Mouse (Mus musculus): ENCODE data around the gene Pgk2. TPM values are rescaled to one million over a fixed set of nuclear protein-coding genes. Genes with fewer than 3 reads are reported as not detected.
"Not testable (repeated sequence)": the region's sequence is repeated elsewhere in the genome, so short reads cannot be mapped to it uniquely, and the experiment has no call there.

The Pgk2 gene
- polyA plus RNA-seq (2016; fragmentation: Nextera tagmentation; extraction: Ambion mirVana) = not detected in 2 replicates

DNA sequence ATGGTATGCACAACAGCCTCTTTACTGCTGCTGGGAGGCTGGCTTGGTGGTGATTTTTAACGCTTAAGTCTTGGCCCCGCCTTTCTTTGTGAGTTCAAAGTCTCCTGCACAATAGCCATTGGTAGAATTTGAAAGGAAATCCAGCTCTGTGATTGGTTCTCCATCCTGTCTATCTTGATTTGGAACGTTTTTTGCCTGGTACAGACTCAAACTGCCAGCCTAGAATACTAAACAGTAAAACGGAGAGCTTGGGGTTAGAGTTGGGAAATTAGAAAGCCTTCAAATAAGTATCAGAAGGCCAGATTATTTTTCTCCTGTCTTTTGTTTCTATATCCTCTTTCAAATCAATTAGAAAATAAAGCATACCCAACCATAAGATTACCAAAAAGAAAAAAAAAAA lies at the start of gene Pgk2:
TSS of gene Pgk2 (minus strand) at position 101 of the 400 bp plus-strand sequence.
- no peak for DNase-seq (ENCODE audit: low spot score)
- Histone ChIP-seq H3K9me3 (no peaks in the 10 kb centered on the region), H3K4me3 (no peak within 1 kb of the TSS), H3K27me3 (ENCODE audit: insufficient read depth, poor library complexity, severe bottlenecking) (no peaks in the 10 kb centered on the region), H3K4me1 (replicated peaks) (no peaks in the 10 kb centered on the region), H3K27ac (no peak within 1 kb of the TSS), H3K36me3 (no peaks in the 10 kb centered on the region)
- 72% methylated on average over 4 of the region's 4 CpGs for WGBS

GRCm38 (mm10) chr17:40252487-40252886 lies 44.0 kb upstream of the Pgk2 start:
- H3K36me3 ChIP-seq = no peaks in the 10 kb centered on the region
- no peak overlapping the region for H3K4me3 ChIP-seq
- no peaks in the 10 kb centered on the region for H3K27me3 ChIP-seq (ENCODE audit: insufficient read depth, poor library complexity, severe bottlenecking)
- no peaks in the 10 kb centered on the region for H3K4me1 ChIP-seq (replicated peaks)
- no peak for DNase-seq (ENCODE audit: low spot score)
- H3K9me3 ChIP-seq = no peaks in the 10 kb centered on the region
- 73% methylated on average over 1 of the region's 1 CpGs for WGBS
- no peak overlapping the region for H3K27ac ChIP-seq

DNA sequence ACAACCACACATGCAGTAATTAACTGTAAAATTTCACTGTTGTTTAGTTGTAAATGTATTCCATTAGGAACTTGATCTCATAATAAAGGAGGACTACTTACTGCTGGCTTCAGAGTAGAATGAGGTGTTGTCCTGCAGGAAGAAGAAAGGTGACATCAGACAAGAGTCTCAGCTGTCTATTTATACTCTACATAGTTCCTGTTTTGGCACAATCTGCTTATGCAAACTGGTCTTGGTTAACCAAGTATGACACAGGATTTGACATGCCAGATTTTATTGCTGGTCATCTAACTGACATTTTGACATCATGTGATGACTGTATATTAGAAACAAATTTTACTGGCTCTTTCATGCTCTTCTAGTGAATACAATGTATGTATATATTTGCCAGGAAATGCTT lies 33.7 kb upstream of the Pgk2 start, which contains the start of gene Crisp3:
TSS of gene Crisp3 (minus strand) at position 154 of the 400 bp plus-strand sequence.
- H3K27me3 ChIP-seq (ENCODE audit: insufficient read depth, poor library complexity, severe bottlenecking) = no peaks in the 10 kb centered on the region
- no peak within 1 kb of the TSS for H3K27ac ChIP-seq
- H3K36me3 ChIP-seq = no peaks in the 10 kb centered on the region
- no peak within 1 kb of the TSS for H3K4me3 ChIP-seq
- H3K4me1 ChIP-seq (replicated peaks) = no peaks in the 10 kb centered on the region
- H3K9me3 ChIP-seq = no peaks in the 10 kb centered on the region
- no peak for DNase-seq (ENCODE audit: low spot score)

DNA sequence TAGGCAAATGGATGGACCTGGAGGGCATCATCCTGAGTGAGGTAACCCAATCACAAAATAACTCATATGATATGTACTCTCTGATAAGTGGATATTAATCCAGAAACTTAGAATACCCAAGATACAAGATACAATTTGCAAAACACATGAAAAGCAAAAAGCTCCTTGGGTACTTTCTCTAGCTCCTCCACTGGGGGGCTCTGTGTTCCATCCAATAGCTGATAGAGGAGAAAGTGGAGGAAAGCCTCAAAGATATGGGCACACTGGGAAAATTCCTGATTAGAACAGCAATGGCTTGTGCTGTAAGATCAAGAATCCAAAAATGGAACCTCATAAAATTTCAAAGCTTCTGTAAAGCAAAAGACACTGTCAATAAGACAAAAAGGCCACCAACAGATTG lies 6.6 kb downstream of the Pgk2 start:
- not testable (repeated sequence) for H3K27me3 ChIP-seq (ENCODE audit: insufficient read depth, poor library complexity, severe bottlenecking)

DNA sequence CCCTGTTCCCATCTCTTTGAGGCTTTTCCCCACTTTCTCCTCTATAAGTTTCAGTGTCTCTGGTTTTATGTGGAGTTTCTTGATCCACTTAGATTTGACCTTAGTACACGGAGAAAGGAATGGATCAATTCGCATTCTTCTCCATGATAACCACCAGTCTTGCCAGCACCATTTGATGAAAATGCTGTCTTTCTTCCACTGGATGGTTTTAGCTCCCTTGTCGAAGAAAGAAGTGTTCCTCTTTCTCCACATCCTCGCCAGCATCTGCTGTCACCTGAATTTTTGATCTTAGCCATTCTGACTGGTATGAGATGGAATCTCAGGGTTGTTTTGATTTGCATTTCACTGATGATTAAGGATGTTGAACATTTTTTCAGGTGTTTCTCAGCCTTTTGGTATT lies 18.2 kb downstream of the Pgk2 start:
- H3K4me1 ChIP-seq (replicated peaks); H3K4me3 ChIP-seq; H3K36me3 ChIP-seq; H3K27ac ChIP-seq; H3K9me3 ChIP-seq; DNase-seq (ENCODE audit: low spot score); H3K27me3 ChIP-seq (ENCODE audit: insufficient read depth, poor library complexity, severe bottlenecking): not testable (repeated sequence)
- 88% methylated on average over 4 of the region's 4 CpGs for WGBS

More for the DNA sequence above, 6.6 kb downstream of the Pgk2 start:
- not testable (repeated sequence) for DNase-seq (ENCODE audit: low spot score); H3K4me1 ChIP-seq (replicated peaks); H3K9me3 ChIP-seq; H3K27ac ChIP-seq; H3K4me3 ChIP-seq; H3K36me3 ChIP-seq

DNA sequence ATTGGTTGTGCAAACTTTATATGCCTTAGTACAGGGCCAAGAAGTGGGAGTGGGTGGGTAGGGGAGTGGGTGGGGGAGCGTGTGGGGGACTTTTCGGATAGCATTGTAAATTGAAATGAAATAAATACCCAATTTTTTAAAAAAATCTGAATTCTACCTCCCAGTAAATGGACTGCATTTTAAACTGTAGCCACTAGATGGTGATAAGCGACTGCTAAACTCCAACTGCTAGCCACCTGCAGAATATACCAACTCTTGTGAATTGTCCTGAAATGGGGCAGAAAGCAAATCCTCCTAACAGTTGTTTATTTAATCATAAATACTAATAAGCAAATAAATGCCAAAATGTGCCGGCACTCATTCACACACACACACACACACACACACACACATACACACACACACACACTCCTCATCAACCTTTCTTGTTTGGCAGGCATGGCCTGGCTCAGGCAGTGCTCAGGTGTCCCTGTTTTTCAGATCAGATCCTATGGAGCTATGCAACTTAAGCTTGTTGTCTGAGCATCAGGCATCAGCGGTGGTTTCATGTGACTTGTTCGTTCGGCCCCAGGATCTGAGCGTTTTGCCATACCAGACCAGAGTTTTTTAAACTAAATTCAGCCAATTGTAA lies 50.6 kb downstream of the Pgk2 start:
- not testable (repeated sequence) for H3K4me1 ChIP-seq (replicated peaks); H3K27ac ChIP-seq; H3K36me3 ChIP-seq; H3K4me3 ChIP-seq; H3K27me3 ChIP-seq (ENCODE audit: insufficient read depth, poor library complexity, severe bottlenecking); DNase-seq (ENCODE audit: low spot score); H3K9me3 ChIP-seq
- 47% methylated on average over 8 of the region's 8 CpGs for WGBS

Other genes with a start within 250 kb of the Pgk2 start
- gene AC192777.2, start 113.2 kb downstream of the Pgk2 start, polyA plus RNA-seq (2016; fragmentation: Nextera tagmentation; extraction: Ambion mirVana) = not detected in 2 replicates
- not detected in 2 replicates for gene Crisp3, start 33.6 kb upstream of the Pgk2 start, polyA plus RNA-seq (2016; fragmentation: Nextera tagmentation; extraction: Ambion mirVana)
- not detected in 2 replicates for gene Crisp1, start 110.6 kb upstream of the Pgk2 start, polyA plus RNA-seq (2016; fragmentation: Nextera tagmentation; extraction: Ambion mirVana)